Mouse (Mus musculus) cerebellum, adult 2 months (tissue): ENCODE results near the gene Fermt3. TPM values are rescaled to one million over a fixed set of nuclear protein-coding genes. Genes with fewer than 3 reads are reported as not detected.

Experiments used
- DNase-seq, 2 experiments: peaks; one replicate each; pipeline ENCODE4 v3.0.0; 2021
- H3K27ac ChIP-seq: fragments of 200-500 bp; 2 replicates; pipeline ENCODE4 v1.5.1; 2012; ENCODE audit warnings: low read length, control low read depth, inconsistent platforms; ENCODE audit not compliant: insufficient read depth
- H3K27me3 ChIP-seq: fragments of 200-500 bp; 2 replicates; pipeline ENCODE4 v1.6.1; 2012; ENCODE audit warnings: inconsistent platforms, mild to moderate bottlenecking, low read length, moderate library complexity; ENCODE audit not compliant: control insufficient read depth, insufficient read depth
- H3K4me1 ChIP-seq: fragments of 200-500 bp; 2 replicates; pipeline ENCODE4 v1.6.1; 2011; ENCODE audit warnings: low read length; ENCODE audit not compliant: control insufficient read depth, insufficient read depth
- H3K4me3 ChIP-seq: fragments of 200-500 bp; replicated peaks from 2 replicates; pipeline ENCODE3; 2011; ENCODE audit warnings: mild to moderate bottlenecking, low read depth, low read length, control low read depth; ENCODE audit not compliant: insufficient read depth
- CTCF ChIP-seq: fragments of 200-500 bp; IDR thresholded peaks from 2 replicates; pipeline ENCODE4 v1.5.1; 2011; ENCODE audit warnings: low read depth, mild to moderate bottlenecking, control low read depth, low read length, moderate library complexity, borderline replicate concordance; ENCODE audit not compliant: insufficient read depth
- POLR2A ChIP-seq: fragments of 200-500 bp; IDR thresholded peaks from 2 replicates; pipeline ENCODE4 v1.6.1; 2011; ENCODE audit warnings: low read length, control low read depth, borderline replicate concordance; ENCODE audit not compliant: insufficient read depth
- WGBS: fragments of 180-500 bp; shearing (Covaris S2); methylation state at CpG from one replicate; pipeline ENCODE4 v1.1.7; 2018; 5-methylcytosine and 5-hydroxymethylcytosine counted together
- polyA plus RNA-seq: library from polyadenylated mRNA; depleted of rRNA; stranded (reverse); fragments of >200 nt; gene quantifications from 2 replicates; pipeline ENCODE4 v1.2.3, GENCODE M21; 2012

The Fermt3 gene
- polyA plus RNA-seq, 1 experiment = 2.3 TPM

GRCm38 (mm10) chr19:7044706-7045105, 25.4 kb upstream of the Fermt3 start:
- 55% methylated on average over 4 of the region's 4 CpGs for WGBS
- no peaks in the 10 kb centered on the region for H3K27me3 ChIP-seq
- H3K4me3 ChIP-seq = no peak overlapping the region
- no peak overlapping the region for H3K27ac ChIP-seq
- TF ChIP-seq POLR2A (no peak), CTCF (no peak)
- DNase-seq = no peak
- peaks cover 3% of the 10 kb centered on the region; the same call in 1 of the 2 replicates for H3K4me1 ChIP-seq

- no peak overlapping the region for H3K27ac ChIP-seq
- DNase-seq = no peak
- no peaks in the 10 kb centered on the region for H3K27me3 ChIP-seq
- H3K4me3 ChIP-seq = no peak overlapping the region
- H3K4me1 ChIP-seq = peaks cover 3% of the 10 kb centered on the region; the same call in 1 of the 2 replicates
- TF ChIP-seq CTCF (no peak), POLR2A (no peak)
- 67% methylated on average over 4 of the region's 4 CpGs for WGBS
Measured at GRCm38 (mm10) chr19:7044279-7044678, 25.0 kb upstream of the Fermt3 start.

GRCm38 (mm10) chr19:7041171-7041570, 21.9 kb upstream of the Fermt3 start:
- no peak overlapping the region for H3K4me3 ChIP-seq
- H3K27ac ChIP-seq = peak overlapping the region; percentile 52; the same call in 1 of the 2 replicates
- WGBS = 85% methylated on average over 2 of the region's 2 CpGs
- peak in 1 of 2 experiments; percentile 31 for DNase-seq
- TF ChIP-seq CTCF (no peak), POLR2A (no peak)
- H3K27me3 ChIP-seq = no peaks in the 10 kb centered on the region
- H3K4me1 ChIP-seq = peaks cover 7% of the 10 kb centered on the region; the same call in 1 of the 2 replicates

- Histone ChIP-seq H3K27me3 (no peaks in the 10 kb centered on the region), H3K4me1 (peaks cover 7% of the 10 kb centered on the region; the same call in 1 of the 2 replicates), H3K27ac (peak overlapping the region; percentile 52), H3K4me3 (peak overlapping the region; percentile 54)
- DNase-seq = no peak
- 17% methylated on average over 13 of the region's 13 CpGs for WGBS
- TF ChIP-seq CTCF (no peak), POLR2A (no peak)
Measured at GRCm38 (mm10) chr19:7040637-7041130, 21.4 kb upstream of the Fermt3 start.

GRCm38 (mm10) chr19:7039841-7040636, 20.8 kb upstream of the Fermt3 start, which contains the start of gene Stip1:
Stip1 (minus strand) TSS chr19:7039967.
- DNase-seq = peak; percentile 99 to 100
- TF ChIP-seq POLR2A (peak; percentile 95), CTCF (no peak)
- under 1% methylated on average over 49 of the region's 49 CpGs for WGBS
- Histone ChIP-seq H3K4me1 (peaks cover 7% of the 10 kb centered on the region; the same call in 1 of the 2 replicates), H3K4me3 (peak within 1 kb of the TSS; percentile 76), H3K27me3 (no peaks in the 10 kb centered on the region), H3K27ac (peak within 1 kb of the TSS; percentile 66)

GRCm38 (mm10) chr19:7039088-7039720, 19.9 kb upstream of the Fermt3 start:
- Histone ChIP-seq H3K27me3 (no peaks in the 10 kb centered on the region), H3K4me1 (peaks cover 7% of the 10 kb centered on the region; the same call in 1 of the 2 replicates), H3K4me3 (peak overlapping the region; percentile 76), H3K27ac (peak overlapping the region; percentile 66)
- TF ChIP-seq CTCF = no peak
- TF ChIP-seq POLR2A = no peak
- DNase-seq = peak; percentile 67 to 73
- WGBS = under 1% methylated on average over 35 of the region's 35 CpGs

GRCm38 (mm10) chr19:7034006-7034405, 14.7 kb upstream of the Fermt3 start:
- no peak overlapping the region for H3K27ac ChIP-seq

More at GRCm38 (mm10) chr19:7034006-7034405, 14.7 kb upstream of the Fermt3 start:
- 91% methylated on average over 5 of the region's 5 CpGs for WGBS
- TF ChIP-seq CTCF = no peak
- TF ChIP-seq POLR2A = no peak
- H3K27me3 ChIP-seq = no peaks in the 10 kb centered on the region
- peaks cover 5% of the 10 kb centered on the region; the same call in 1 of the 2 replicates for H3K4me1 ChIP-seq
- no peak overlapping the region for H3K4me3 ChIP-seq
- DNase-seq = no peak
